Mouse (Mus musculus): ENCODE results near the gene Psme3. TPM values are rescaled to one million over a fixed set of nuclear protein-coding genes. Genes with fewer than 3 reads are reported as not detected.
A peak's percentile ranks its signal among the peaks of the same experiment; 100 is the strongest.

The Psme3 gene
- polyA plus RNA-seq, 1 experiment from 2014 or later = 107 TPM

DNA sequence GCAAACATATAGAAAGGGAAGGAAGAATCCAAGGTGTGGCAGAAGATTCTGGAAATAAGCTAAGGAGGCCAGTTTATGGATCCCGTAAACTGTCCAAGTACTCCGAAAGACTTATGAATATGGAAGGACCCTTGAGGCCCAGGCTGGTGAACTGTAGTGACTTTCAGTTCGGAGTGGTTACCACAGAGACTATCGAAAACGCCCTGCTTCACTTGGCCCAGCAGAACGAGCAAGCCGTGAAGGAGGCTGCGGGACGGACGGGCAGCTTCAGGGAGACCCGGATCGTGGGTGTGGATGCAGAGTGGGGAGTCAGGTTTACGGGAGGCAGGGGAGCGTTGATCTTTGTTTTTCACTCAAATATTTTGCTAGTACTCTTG, 36.8 kb upstream of the Psme3 start:
- peaks cover 35% of the 10 kb centered on the region for H3K4me1 ChIP-seq (ENCODE audit: control insufficient read depth, insufficient read depth, low read length)
- no peak for ATAC-seq (ENCODE audit: insufficient read depth, low FRiP score)
- 54% methylated on average over 14 of the region's 14 CpGs for WGBS

DNA sequence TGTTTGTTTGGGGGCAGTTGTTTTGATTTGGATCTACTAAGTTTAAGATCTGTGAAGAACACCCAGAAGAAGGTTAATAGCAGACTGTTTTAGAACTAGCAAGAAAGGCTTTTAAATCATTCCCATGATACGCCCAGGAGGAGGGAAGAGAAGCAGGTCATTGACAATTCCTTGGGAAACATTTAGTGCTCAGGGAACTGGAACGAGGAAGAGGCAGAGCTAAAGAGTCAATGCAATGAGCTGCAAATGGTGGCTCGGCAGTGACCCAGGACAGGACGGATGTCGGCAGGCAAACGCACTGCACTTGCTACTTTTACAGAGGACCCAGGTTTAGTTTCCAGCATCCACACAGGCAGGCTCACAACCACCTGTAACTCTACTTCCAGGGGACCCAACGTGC, 35.2 kb upstream of the Psme3 start:
- 47% methylated on average over 7 of the region's 7 CpGs for WGBS
- ATAC-seq (ENCODE audit: insufficient read depth, low FRiP score) = no peak

More for the DNA sequence above, 36.8 kb upstream of the Psme3 start:
- Histone ChIP-seq H3K27me3 (ENCODE audit: control insufficient read depth, insufficient read depth, low read length) (no peaks in the 10 kb centered on the region), H3K36me3 (ENCODE audit: control insufficient read depth, insufficient read depth, low read length) (no peaks in the 10 kb centered on the region), H3K4me2 (ENCODE audit: low read depth, low read length) (peak overlapping the region; percentile 88), H3K4me3 (replicated peaks; ENCODE audit: low read length) (peak overlapping the region; percentile 61), H3K27ac (ENCODE audit: low read length) (no peak overlapping the region), H3K9ac (ENCODE audit: low read length) (peak overlapping the region; percentile 48), H3K9me3 (replicated peaks; ENCODE audit: control insufficient read depth, low read length) (no peaks in the 10 kb centered on the region)

DNA sequence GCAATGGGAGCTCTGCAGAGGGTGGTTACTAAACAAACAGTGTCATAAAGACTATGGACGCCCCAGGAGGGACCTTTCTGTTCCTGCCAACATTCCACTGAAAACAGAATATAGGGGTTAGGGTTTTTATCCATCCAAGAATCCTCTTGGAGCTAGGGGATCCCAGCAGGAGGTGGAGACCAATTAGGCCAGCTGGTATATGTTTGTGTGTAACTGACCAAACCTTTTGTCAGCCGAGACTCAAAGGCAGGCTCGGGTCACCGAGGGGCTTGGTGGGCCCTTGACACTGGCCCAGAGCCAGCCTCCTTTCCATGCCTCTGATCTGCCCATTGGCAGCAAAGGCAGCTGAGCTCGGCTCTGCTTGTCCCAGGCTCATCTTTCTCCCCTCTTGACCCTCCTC, 33.1 kb upstream of the Psme3 start:
- Histone ChIP-seq H3K36me3 (ENCODE audit: control insufficient read depth, insufficient read depth, low read length) (no peaks in the 10 kb centered on the region; the same call in 1 of the 2 replicates), H3K27me3 (ENCODE audit: control insufficient read depth, insufficient read depth, low read length) (no peaks in the 10 kb centered on the region), H3K4me2 (ENCODE audit: low read depth, low read length) (no peak overlapping the region), H3K4me3 (replicated peaks; ENCODE audit: low read length) (no peak overlapping the region), H3K9ac (ENCODE audit: low read length) (no peak overlapping the region), H3K4me1 (ENCODE audit: control insufficient read depth, insufficient read depth, low read length) (peaks cover 17% of the 10 kb centered on the region), H3K9me3 (replicated peaks; ENCODE audit: control insufficient read depth, low read length) (no peaks in the 10 kb centered on the region), H3K27ac (ENCODE audit: low read length) (no peak overlapping the region)
- no peak for ATAC-seq (ENCODE audit: insufficient read depth, low FRiP score)
- WGBS = 32% methylated on average over 5 of the region's 5 CpGs

More for the DNA sequence above, 35.2 kb upstream of the Psme3 start:
- Histone ChIP-seq H3K27ac (ENCODE audit: low read length) (no peak overlapping the region), H3K4me3 (replicated peaks; ENCODE audit: low read length) (no peak overlapping the region), H3K9me3 (replicated peaks; ENCODE audit: control insufficient read depth, low read length) (no peaks in the 10 kb centered on the region), H3K9ac (ENCODE audit: low read length) (no peak overlapping the region), H3K27me3 (ENCODE audit: control insufficient read depth, insufficient read depth, low read length) (no peaks in the 10 kb centered on the region), H3K36me3 (ENCODE audit: control insufficient read depth, insufficient read depth, low read length) (no peaks in the 10 kb centered on the region), H3K4me2 (ENCODE audit: low read depth, low read length) (no peak overlapping the region), H3K4me1 (ENCODE audit: control insufficient read depth, insufficient read depth, low read length) (peaks cover 35% of the 10 kb centered on the region)

DNA sequence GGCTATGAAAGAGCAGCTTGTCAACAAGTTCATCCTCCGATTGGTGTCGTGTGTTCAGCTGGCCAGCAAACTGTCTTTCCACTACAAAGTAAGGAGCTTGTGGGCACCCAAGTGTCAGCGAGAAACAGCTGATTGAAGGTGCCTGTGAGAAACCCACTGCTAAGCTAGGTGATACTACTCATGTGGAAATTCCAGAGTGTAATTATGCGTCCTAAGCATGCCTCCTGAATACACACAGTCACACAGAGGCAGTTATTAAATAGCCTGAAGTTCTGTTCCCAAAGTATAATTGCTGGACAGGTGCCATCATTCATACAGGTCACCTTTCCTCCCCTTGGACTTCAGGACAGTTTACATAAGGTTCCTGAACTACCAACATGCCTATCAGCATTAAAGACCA, 32.2 kb upstream of the Psme3 start:
- WGBS = 64% methylated on average over 4 of the region's 4 CpGs
- Histone ChIP-seq H3K9ac (ENCODE audit: low read length) (no peak overlapping the region), H3K4me2 (ENCODE audit: low read depth, low read length) (no peak overlapping the region), H3K36me3 (ENCODE audit: control insufficient read depth, insufficient read depth, low read length) (no peaks in the 10 kb centered on the region; the same call in 1 of the 2 replicates), H3K4me1 (ENCODE audit: control insufficient read depth, insufficient read depth, low read length) (peaks cover 14% of the 10 kb centered on the region), H3K4me3 (replicated peaks; ENCODE audit: low read length) (no peak overlapping the region), H3K9me3 (replicated peaks; ENCODE audit: control insufficient read depth, low read length) (no peaks in the 10 kb centered on the region), H3K27ac (ENCODE audit: low read length) (no peak overlapping the region), H3K27me3 (ENCODE audit: control insufficient read depth, insufficient read depth, low read length) (no peaks in the 10 kb centered on the region)
- no peak for ATAC-seq (ENCODE audit: insufficient read depth, low FRiP score)

DNA sequence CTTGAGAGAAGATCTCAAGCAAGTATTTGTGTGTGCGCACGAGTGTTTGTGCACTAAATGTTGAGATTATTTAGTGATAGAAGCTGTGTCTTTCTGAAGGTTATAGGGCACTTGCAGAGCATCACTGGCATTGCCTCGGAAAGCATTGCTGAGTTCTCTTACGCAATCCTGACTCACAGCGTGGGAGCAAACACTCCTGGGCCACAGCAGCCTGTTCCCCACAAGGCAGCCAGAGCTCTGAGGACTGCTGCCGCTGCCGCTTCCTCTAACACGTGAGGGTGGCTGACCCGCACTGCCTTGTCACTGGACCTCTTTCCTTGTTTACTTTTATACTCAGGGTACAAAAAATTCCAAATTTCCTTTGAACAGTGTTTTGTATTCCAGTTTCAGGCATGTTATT, 28.7 kb upstream of the Psme3 start:
- H3K4me3 ChIP-seq (replicated peaks; ENCODE audit: low read length) = no peak overlapping the region
- peaks cover 6% of the 10 kb centered on the region for H3K36me3 ChIP-seq (ENCODE audit: control insufficient read depth, insufficient read depth, low read length)
- H3K27ac ChIP-seq (ENCODE audit: low read length) = no peak overlapping the region
- H3K9me3 ChIP-seq (replicated peaks; ENCODE audit: control insufficient read depth, low read length) = no peaks in the 10 kb centered on the region
- H3K4me1 ChIP-seq (ENCODE audit: control insufficient read depth, insufficient read depth, low read length) = peaks cover 10% of the 10 kb centered on the region; the same call in 1 of the 2 replicates
- no peaks in the 10 kb centered on the region for H3K27me3 ChIP-seq (ENCODE audit: control insufficient read depth, insufficient read depth, low read length)
- ATAC-seq (ENCODE audit: insufficient read depth, low FRiP score) = no peak
- no peak overlapping the region for H3K9ac ChIP-seq (ENCODE audit: low read length)
- no peak overlapping the region for H3K4me2 ChIP-seq (ENCODE audit: low read depth, low read length)
- WGBS = 74% methylated on average over 9 of the region's 9 CpGs

DNA sequence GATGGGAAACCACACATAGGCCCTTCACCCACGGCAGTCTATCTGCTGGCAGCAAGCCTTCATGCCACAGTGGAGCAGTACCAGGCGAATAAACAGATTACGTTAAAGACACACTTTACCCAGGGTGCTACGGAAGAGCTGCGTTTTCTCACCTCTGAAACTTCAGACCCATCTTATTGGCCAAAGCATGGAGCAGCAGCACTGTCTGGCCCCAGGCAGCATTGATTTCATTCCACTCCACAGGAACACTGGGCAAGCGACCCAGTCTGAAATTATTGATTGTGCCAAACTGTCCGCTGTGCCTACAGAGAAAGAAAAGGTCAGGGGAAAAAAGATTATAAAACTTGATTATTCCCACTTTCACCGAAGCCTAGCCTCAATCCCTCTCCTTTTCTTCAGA, 24.8 kb upstream of the Psme3 start:
- Histone ChIP-seq H3K27ac (ENCODE audit: low read length) (no peak overlapping the region), H3K9ac (ENCODE audit: low read length) (no peak overlapping the region), H3K9me3 (replicated peaks; ENCODE audit: control insufficient read depth, low read length) (no peaks in the 10 kb centered on the region), H3K36me3 (ENCODE audit: control insufficient read depth, insufficient read depth, low read length) (peaks cover 13% of the 10 kb centered on the region), H3K27me3 (ENCODE audit: control insufficient read depth, insufficient read depth, low read length) (no peaks in the 10 kb centered on the region), H3K4me2 (ENCODE audit: low read depth, low read length) (no peak overlapping the region), H3K4me1 (ENCODE audit: control insufficient read depth, insufficient read depth, low read length) (no peaks in the 10 kb centered on the region), H3K4me3 (replicated peaks; ENCODE audit: low read length) (no peak overlapping the region)
- WGBS = 93% methylated on average over 8 of the region's 8 CpGs
- no peak for ATAC-seq (ENCODE audit: insufficient read depth, low FRiP score)

DNA sequence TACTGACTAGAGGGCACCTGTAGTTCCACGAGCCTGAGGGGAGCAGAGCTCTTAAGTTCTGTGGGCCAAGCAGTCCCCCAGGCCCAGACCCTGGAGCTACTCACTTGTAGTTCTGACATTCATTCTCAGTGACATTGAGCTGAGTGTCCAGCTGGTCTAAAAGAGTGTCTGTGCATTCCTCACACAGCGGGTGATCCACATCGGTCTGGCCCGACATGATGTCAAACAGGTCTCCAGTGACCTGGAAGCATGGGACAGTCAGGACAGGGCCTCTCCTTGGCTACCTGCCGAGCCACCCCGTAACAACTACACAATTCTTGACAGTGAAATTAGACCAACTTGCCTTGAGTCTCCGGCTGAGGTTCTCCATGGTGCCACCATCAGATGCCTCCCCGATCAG, 20.8 kb upstream of the Psme3 start:
- Histone ChIP-seq H3K4me1 (ENCODE audit: control insufficient read depth, insufficient read depth, low read length) (no peaks in the 10 kb centered on the region), H3K27me3 (ENCODE audit: control insufficient read depth, insufficient read depth, low read length) (no peaks in the 10 kb centered on the region), H3K36me3 (ENCODE audit: control insufficient read depth, insufficient read depth, low read length) (peaks cover 13% of the 10 kb centered on the region; the same call in 1 of the 2 replicates), H3K9ac (ENCODE audit: low read length) (no peak overlapping the region), H3K4me3 (replicated peaks; ENCODE audit: low read length) (no peak overlapping the region), H3K4me2 (ENCODE audit: low read depth, low read length) (no peak overlapping the region), H3K27ac (ENCODE audit: low read length) (no peak overlapping the region), H3K9me3 (replicated peaks; ENCODE audit: control insufficient read depth, low read length) (no peaks in the 10 kb centered on the region)
- no peak for ATAC-seq (ENCODE audit: insufficient read depth, low FRiP score)
- 94% methylated on average over 8 of the region's 8 CpGs for WGBS

DNA sequence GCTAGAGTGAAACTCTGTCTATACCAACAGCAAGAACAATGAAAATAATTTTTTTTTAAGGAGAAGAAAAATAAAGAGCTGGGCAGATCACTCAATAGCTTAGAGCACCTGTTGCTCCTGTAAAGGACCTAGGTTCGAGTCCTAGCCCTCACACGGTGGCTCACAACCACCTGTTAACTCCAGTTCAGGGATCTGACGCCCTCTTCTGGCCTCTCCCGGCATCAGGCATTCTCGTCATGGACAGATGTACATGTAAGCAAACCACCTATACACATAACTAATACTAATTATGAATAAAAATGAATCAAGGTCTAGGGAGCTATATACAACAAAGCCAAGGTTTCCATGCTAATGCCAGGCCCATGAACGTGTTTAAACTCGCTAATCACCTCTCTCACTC, 15.1 kb upstream of the Psme3 start:
- H3K9me3 ChIP-seq (replicated peaks; ENCODE audit: control insufficient read depth, low read length) = no peaks in the 10 kb centered on the region
- peak overlapping the region; percentile 98 for H3K4me2 ChIP-seq (ENCODE audit: low read depth, low read length)
- ATAC-seq (ENCODE audit: insufficient read depth, low FRiP score) = no peak
- H3K27ac ChIP-seq (ENCODE audit: low read length) = no peak overlapping the region
- no peaks in the 10 kb centered on the region for H3K27me3 ChIP-seq (ENCODE audit: control insufficient read depth, insufficient read depth, low read length)
- peak overlapping the region; percentile 91; the same call in 1 of the 2 replicates for H3K9ac ChIP-seq (ENCODE audit: low read length)
- 60% methylated on average over 7 of the region's 7 CpGs for WGBS
- H3K4me1 ChIP-seq (ENCODE audit: control insufficient read depth, insufficient read depth, low read length) = peaks cover 9% of the 10 kb centered on the region; the same call in 1 of the 2 replicates
- H3K36me3 ChIP-seq (ENCODE audit: control insufficient read depth, insufficient read depth, low read length) = no peaks in the 10 kb centered on the region
- peak overlapping the region; percentile 93 for H3K4me3 ChIP-seq (replicated peaks; ENCODE audit: low read length)

DNA sequence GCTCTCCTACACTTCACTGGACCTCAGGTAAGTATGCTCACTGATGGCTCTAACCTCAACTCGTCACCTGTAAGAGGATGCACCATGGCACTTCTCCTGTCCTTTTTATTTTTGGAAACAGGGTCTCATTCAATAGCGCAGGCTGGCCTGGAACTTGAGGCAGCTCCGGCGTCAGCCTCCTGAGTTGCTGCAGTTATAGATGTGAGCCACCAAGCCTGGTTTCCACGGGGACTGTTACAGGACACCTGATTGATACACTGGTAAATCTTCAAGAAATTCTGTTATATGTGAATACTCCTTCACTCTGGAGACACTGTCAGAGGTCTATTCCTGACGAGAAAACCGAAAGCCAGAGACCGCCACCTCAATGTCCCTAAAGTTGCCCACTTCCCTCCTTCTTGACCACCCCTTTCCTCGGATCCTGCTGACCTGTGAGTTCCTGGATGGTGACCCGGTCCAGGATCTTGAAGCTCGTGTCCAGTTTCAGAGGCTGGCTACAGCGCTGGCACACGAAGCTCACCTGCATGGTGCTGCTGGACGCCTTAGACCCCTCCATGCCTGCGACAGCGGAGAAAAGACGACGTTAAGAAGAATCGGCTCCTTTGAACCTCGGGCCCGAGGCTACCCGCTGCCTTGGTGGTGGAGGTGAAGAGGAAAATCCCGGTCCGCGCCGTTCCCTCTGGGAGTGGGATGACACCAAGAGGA, 14.6 kb upstream of the Psme3 start:
- peaks cover 9% of the 10 kb centered on the region; the same call in 1 of the 2 replicates for H3K4me1 ChIP-seq (ENCODE audit: control insufficient read depth, insufficient read depth, low read length)
- H3K36me3 ChIP-seq (ENCODE audit: control insufficient read depth, insufficient read depth, low read length) = no peaks in the 10 kb centered on the region
- WGBS = 12% methylated on average over 26 of the region's 26 CpGs
- peak overlapping the region; percentile 98 for H3K4me2 ChIP-seq (ENCODE audit: low read depth, low read length)
- no peaks in the 10 kb centered on the region for H3K27me3 ChIP-seq (ENCODE audit: control insufficient read depth, insufficient read depth, low read length)
- 0 out of 2 replicates have a peak, but pooled peaks have one; percentile 15 for ATAC-seq (ENCODE audit: insufficient read depth, low FRiP score)
- H3K9ac ChIP-seq (ENCODE audit: low read length) = peak overlapping the region; percentile 91
- H3K27ac ChIP-seq (ENCODE audit: low read length) = peak overlapping the region; percentile 61
- H3K9me3 ChIP-seq (replicated peaks; ENCODE audit: control insufficient read depth, low read length) = no peaks in the 10 kb centered on the region
- peak overlapping the region; percentile 93 for H3K4me3 ChIP-seq (replicated peaks; ENCODE audit: low read length)
